Mouse (Mus musculus): ENCODE measurements around the gene Galp. TPM values are rescaled to one million over a fixed set of nuclear protein-coding genes. Genes with fewer than 3 reads are reported as not detected.
A peak's percentile ranks its signal among the peaks of the same experiment; 100 is the strongest.

Gene Galp
- polyA plus RNA-seq, 1 experiment: not detected

GRCm38 (mm10) chr7:6162172-6162571, 34.7 kb upstream of the Galp start:
- H3K79me3 ChIP-seq (ENCODE audit: low read depth): peaks cover 1% of the 10 kb centered on the region
- no peak overlapping the region for H3ac ChIP-seq (ENCODE audit: control insufficient read depth, insufficient read length, low read depth)
- H3K79me2 ChIP-seq (ENCODE audit: control insufficient read depth, insufficient read depth): no peaks in the 10 kb centered on the region
- no peaks in the 10 kb centered on the region for H3K27me3 ChIP-seq (ENCODE audit: control insufficient read depth, insufficient read depth, insufficient read length)
- H3K4me3 ChIP-seq (ENCODE audit: insufficient read depth, poor library complexity, severe bottlenecking): no peak overlapping the region
- H3K36me3 ChIP-seq (ENCODE audit: control insufficient read depth, insufficient read depth): no peaks in the 10 kb centered on the region
- TF ChIP-seq USF1 (IDR thresholded peaks at IDR 0.05; ENCODE audit: low read depth) (no peak), CEBPB (IDR thresholded peaks at IDR 0.05; ENCODE audit: low read depth) (no peak), MAX (IDR thresholded peaks at IDR 0.05) (no peak), MYOD1 (IDR thresholded peaks at IDR 0.05; ENCODE audit: control insufficient read depth, insufficient read length, low read depth) (no peak), CTCF (IDR thresholded peaks at IDR 0.05; ENCODE audit: control insufficient read depth, insufficient read depth, insufficient read length) (no peak), FOSL1 (IDR thresholded peaks at IDR 0.05; ENCODE audit: insufficient read depth, low read length, poor library complexity, severe bottlenecking) (no peak), MYOG (IDR thresholded peaks at IDR 0.05; ENCODE audit: control insufficient read depth, extremely low read depth, insufficient read length) (no peak)

- no peak overlapping the region for H3K4me3 ChIP-seq (ENCODE audit: insufficient read depth, poor library complexity, severe bottlenecking)
- no peaks in the 10 kb centered on the region for H3K79me3 ChIP-seq (ENCODE audit: low read depth)
- no peaks in the 10 kb centered on the region for H3K27me3 ChIP-seq (ENCODE audit: control insufficient read depth, insufficient read depth, insufficient read length)
- no peaks in the 10 kb centered on the region for H3K79me2 ChIP-seq (ENCODE audit: control insufficient read depth, insufficient read depth)
- no peaks in the 10 kb centered on the region for H3K36me3 ChIP-seq (ENCODE audit: control insufficient read depth, insufficient read depth)
- no peak overlapping the region for H3ac ChIP-seq (ENCODE audit: control insufficient read depth, insufficient read length, low read depth)
- TF ChIP-seq CTCF (IDR thresholded peaks at IDR 0.05; ENCODE audit: control insufficient read depth, insufficient read depth, insufficient read length) (no peak), MYOD1 (IDR thresholded peaks at IDR 0.05; ENCODE audit: control insufficient read depth, insufficient read length, low read depth) (no peak), CEBPB (IDR thresholded peaks at IDR 0.05; ENCODE audit: low read depth) (no peak), FOSL1 (IDR thresholded peaks at IDR 0.05; ENCODE audit: insufficient read depth, low read length, poor library complexity, severe bottlenecking) (no peak)
These were observed 32.2 kb upstream of the Galp start for GRCm38 (mm10) chr7:6164671-6165070.

- H3K4me3 ChIP-seq (ENCODE audit: insufficient read depth, poor library complexity, severe bottlenecking): no peak overlapping the region
- H3K27me3 ChIP-seq (ENCODE audit: control insufficient read depth, insufficient read depth, insufficient read length): no peaks in the 10 kb centered on the region
- H3K36me3 ChIP-seq (ENCODE audit: control insufficient read depth, insufficient read depth): no peaks in the 10 kb centered on the region
- TF ChIP-seq CTCF (IDR thresholded peaks at IDR 0.05; ENCODE audit: control insufficient read depth, insufficient read depth, insufficient read length) (no peak), USF1 (IDR thresholded peaks at IDR 0.05; ENCODE audit: low read depth) (no peak), MAX (IDR thresholded peaks at IDR 0.05) (no peak), MYOD1 (IDR thresholded peaks at IDR 0.05; ENCODE audit: control insufficient read depth, insufficient read length, low read depth) (no peak), FOSL1 (IDR thresholded peaks at IDR 0.05; ENCODE audit: insufficient read depth, low read length, poor library complexity, severe bottlenecking) (no peak), MYOG (IDR thresholded peaks at IDR 0.05; ENCODE audit: control insufficient read depth, extremely low read depth, insufficient read length) (no peak), CEBPB (IDR thresholded peaks at IDR 0.05; ENCODE audit: low read depth) (no peak)
- H3K79me3 ChIP-seq (ENCODE audit: low read depth): no peaks in the 10 kb centered on the region
- peaks cover 10% of the 10 kb centered on the region for H3K79me2 ChIP-seq (ENCODE audit: control insufficient read depth, insufficient read depth)
- H3ac ChIP-seq (ENCODE audit: control insufficient read depth, insufficient read length, low read depth): no peak overlapping the region
These were observed 27.5 kb upstream of the Galp start for GRCm38 (mm10) chr7:6169403-6169802.

DNA sequence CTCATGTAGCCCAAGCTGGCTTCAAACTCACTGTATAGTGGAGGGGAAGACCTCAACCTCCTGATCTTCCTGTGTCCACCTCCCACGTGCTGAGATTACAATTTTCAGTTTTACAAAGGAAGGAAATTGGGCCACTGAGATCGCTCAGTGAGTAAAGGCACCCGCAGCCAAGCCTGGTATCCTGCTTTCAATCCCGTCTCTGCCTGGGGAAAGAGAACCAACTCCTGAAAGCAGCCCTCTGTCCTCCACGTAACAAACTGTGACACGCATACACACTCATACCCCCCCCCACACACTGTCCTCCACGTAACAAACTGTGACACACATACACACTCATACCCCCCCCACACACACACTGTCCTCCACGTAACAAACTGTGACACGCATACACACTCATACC, 26.5 kb upstream of the Galp start:
- Histone ChIP-seq H3ac (ENCODE audit: control insufficient read depth, insufficient read length, low read depth) (no peak overlapping the region), H3K36me3 (ENCODE audit: control insufficient read depth, insufficient read depth) (no peaks in the 10 kb centered on the region), H3K79me3 (ENCODE audit: low read depth) (peaks cover 1% of the 10 kb centered on the region), H3K27me3 (ENCODE audit: control insufficient read depth, insufficient read depth, insufficient read length) (no peaks in the 10 kb centered on the region), H3K79me2 (ENCODE audit: control insufficient read depth, insufficient read depth) (peaks cover 17% of the 10 kb centered on the region), H3K4me3 (ENCODE audit: insufficient read depth, poor library complexity, severe bottlenecking) (no peak overlapping the region)
- TF ChIP-seq USF1 (IDR thresholded peaks at IDR 0.05; ENCODE audit: low read depth): no peak
- TF ChIP-seq CTCF (IDR thresholded peaks at IDR 0.05; ENCODE audit: control insufficient read depth, insufficient read depth, insufficient read length): no peak
- TF ChIP-seq CEBPB (IDR thresholded peaks at IDR 0.05; ENCODE audit: low read depth): no peak
- TF ChIP-seq MYOG (IDR thresholded peaks at IDR 0.05; ENCODE audit: control insufficient read depth, extremely low read depth, insufficient read length): no peak
- TF ChIP-seq MAX (IDR thresholded peaks at IDR 0.05): no peak
- no peak for TF ChIP-seq FOSL1 (IDR thresholded peaks at IDR 0.05; ENCODE audit: insufficient read depth, low read length, poor library complexity, severe bottlenecking)
- TF ChIP-seq MYOD1 (IDR thresholded peaks at IDR 0.05; ENCODE audit: control insufficient read depth, insufficient read length, low read depth): no peak

GRCm38 (mm10) chr7:6170871-6171270, 26.0 kb upstream of the Galp start:
- H3K36me3 ChIP-seq (ENCODE audit: control insufficient read depth, insufficient read depth): no peaks in the 10 kb centered on the region
- H3K79me2 ChIP-seq (ENCODE audit: control insufficient read depth, insufficient read depth): peaks cover 17% of the 10 kb centered on the region
- H3K27me3 ChIP-seq (ENCODE audit: control insufficient read depth, insufficient read depth, insufficient read length): no peaks in the 10 kb centered on the region
- peaks cover 2% of the 10 kb centered on the region for H3K79me3 ChIP-seq (ENCODE audit: low read depth)
- no peak overlapping the region for H3K4me3 ChIP-seq (ENCODE audit: insufficient read depth, poor library complexity, severe bottlenecking)
- H3ac ChIP-seq (ENCODE audit: control insufficient read depth, insufficient read length, low read depth): no peak overlapping the region
- TF ChIP-seq USF1 (IDR thresholded peaks at IDR 0.05; ENCODE audit: low read depth): no peak
- no peak for TF ChIP-seq CEBPB (IDR thresholded peaks at IDR 0.05; ENCODE audit: low read depth)
- TF ChIP-seq CTCF (IDR thresholded peaks at IDR 0.05; ENCODE audit: control insufficient read depth, insufficient read depth, insufficient read length): no peak
- no peak for TF ChIP-seq FOSL1 (IDR thresholded peaks at IDR 0.05; ENCODE audit: insufficient read depth, low read length, poor library complexity, severe bottlenecking)
- no peak for TF ChIP-seq MYOD1 (IDR thresholded peaks at IDR 0.05; ENCODE audit: control insufficient read depth, insufficient read length, low read depth)
- no peak for TF ChIP-seq MAX (IDR thresholded peaks at IDR 0.05)
- TF ChIP-seq MYOG (IDR thresholded peaks at IDR 0.05; ENCODE audit: control insufficient read depth, extremely low read depth, insufficient read length): no peak

DNA sequence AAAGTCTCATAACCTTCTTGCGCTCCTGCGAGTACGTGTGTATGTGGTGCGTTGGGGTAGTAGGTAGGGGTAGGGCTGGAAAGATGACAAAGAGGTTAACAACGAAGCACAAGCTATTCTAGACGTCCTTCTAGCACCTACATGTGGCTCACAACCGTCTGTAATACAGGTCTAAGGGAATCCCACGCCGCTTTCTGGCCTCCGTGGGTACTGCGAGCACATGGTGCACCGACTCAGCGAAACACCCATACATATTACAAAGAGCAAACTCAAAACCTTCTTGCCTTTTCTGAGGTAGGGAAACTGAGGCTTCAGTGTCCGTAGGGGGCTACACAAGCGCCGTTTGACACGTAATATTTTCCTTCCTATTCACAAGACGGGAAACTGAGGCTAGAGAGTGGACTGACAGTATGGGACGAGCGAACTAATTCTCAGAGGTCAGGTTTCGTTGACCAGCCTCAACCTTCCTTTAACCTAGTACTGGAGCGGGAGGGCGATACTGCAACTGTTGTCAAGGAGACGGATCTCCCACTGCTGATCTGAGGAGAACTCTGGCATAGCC, 25.4 kb upstream of the Galp start:
- Histone ChIP-seq H3K36me3 (ENCODE audit: control insufficient read depth, insufficient read depth) (no peaks in the 10 kb centered on the region), H3K79me3 (ENCODE audit: low read depth) (peaks cover 2% of the 10 kb centered on the region), H3K4me3 (ENCODE audit: insufficient read depth, poor library complexity, severe bottlenecking) (peak overlapping the region; percentile 49), H3K27me3 (ENCODE audit: control insufficient read depth, insufficient read depth, insufficient read length) (no peaks in the 10 kb centered on the region), H3K79me2 (ENCODE audit: control insufficient read depth, insufficient read depth) (peaks cover 17% of the 10 kb centered on the region), H3ac (ENCODE audit: control insufficient read depth, insufficient read length, low read depth) (peak overlapping the region; percentile 46)
- TF ChIP-seq MAX (IDR thresholded peaks at IDR 0.05): peak; percentile 83
- TF ChIP-seq CTCF (IDR thresholded peaks at IDR 0.05; ENCODE audit: control insufficient read depth, insufficient read depth, insufficient read length): peak; percentile 6
- no peak for TF ChIP-seq CEBPB (IDR thresholded peaks at IDR 0.05; ENCODE audit: low read depth)

All from C2C12 (cell line).